Mouse (Mus musculus) c-Kit-positive CD71-positive TER-119-positive erythroid progenitor cells, embryonic 14.5 days (primary cell): ENCODE results near the gene Rab11fip3.
"Not testable (repeated sequence)": the region's sequence is repeated elsewhere in the genome, so short reads cannot be mapped to it uniquely, and the experiment has no call there.

Experiments used
- DNase-seq: peaks from one replicate; pipeline ENCODE4 v3.0.0-alpha.2; 2013; ENCODE audit warnings: low spot score

Rab11fip3 gene

GRCm38 (mm10) chr17:26068831-26069739, at the start of gene Rab11fip3:
TSS of gene Rab11fip3 (minus strand) at chr17:26069555.
- DNase-seq = peak; percentile 70

GRCm38 (mm10) chr17:26116503-26117258, 47.3 kb upstream of the Rab11fip3 start:
- DNase-seq = no peak

GRCm38 (mm10) chr17:26115956-26116487, 46.7 kb upstream of the Rab11fip3 start:
- DNase-seq = no peak

GRCm38 (mm10) chr17:26115205-26115898, 46.0 kb upstream of the Rab11fip3 start:
- no peak for DNase-seq

- DNase-seq = not testable (repeated sequence)
Measured at GRCm38 (mm10) chr17:26114461-26114860, 45.1 kb upstream of the Rab11fip3 start.

- DNase-seq = no peak
Measured at GRCm38 (mm10) chr17:26114061-26114460, 44.7 kb upstream of the Rab11fip3 start.

- DNase-seq = no peak
Measured at GRCm38 (mm10) chr17:26113181-26113948, 44.0 kb upstream of the Rab11fip3 start, which contains the start of gene Tmem8. TSS of gene Tmem8 (plus strand) at chr17:26113299.

- no peak for DNase-seq
Measured at GRCm38 (mm10) chr17:26112751-26113150, 43.4 kb upstream of the Rab11fip3 start.

- no peak for DNase-seq
Measured at GRCm38 (mm10) chr17:26111722-26112121, 42.4 kb upstream of the Rab11fip3 start.

GRCm38 (mm10) chr17:26111024-26111423, 41.7 kb upstream of the Rab11fip3 start:
- no peak for DNase-seq

- no peak for DNase-seq
Measured at GRCm38 (mm10) chr17:26110156-26110555, 40.8 kb upstream of the Rab11fip3 start.

GRCm38 (mm10) chr17:26105619-26106018, 36.3 kb upstream of the Rab11fip3 start:
- DNase-seq = no peak

- no peak for DNase-seq
Measured at GRCm38 (mm10) chr17:26101478-26101877, 32.1 kb upstream of the Rab11fip3 start.

- DNase-seq = no peak
Measured at GRCm38 (mm10) chr17:26100166-26100565, 30.8 kb upstream of the Rab11fip3 start.

GRCm38 (mm10) chr17:26099316-26099715, 30.0 kb upstream of the Rab11fip3 start:
- not testable (repeated sequence) for DNase-seq

GRCm38 (mm10) chr17:26098461-26098860, 29.1 kb upstream of the Rab11fip3 start:
- DNase-seq = no peak

GRCm38 (mm10) chr17:26095121-26095740, 25.9 kb upstream of the Rab11fip3 start, which contains the start of gene Nme4:
TSS of gene Nme4 (minus strand) at chr17:26095602.
- DNase-seq = peak; percentile 77

- DNase-seq = no peak
Measured at GRCm38 (mm10) chr17:26094531-26095110, 25.3 kb upstream of the Rab11fip3 start.

GRCm38 (mm10) chr17:26089905-26090632, 20.7 kb upstream of the Rab11fip3 start, which contains the start of gene Decr2:
TSS of gene Decr2 (minus strand) at chr17:26090337.
- peak; percentile 83 for DNase-seq
